Mouse (Mus musculus) left cerebral cortex, postnatal 25 days (tissue): Measurements from ENCODE around the gene Mgat4a. TPM values are rescaled to one million over a fixed set of nuclear protein-coding genes. Genes with fewer than 3 reads are reported as not detected.

Source experiments
- DNase-seq, 2 experiments: peaks; one replicate each; pipeline ENCODE4 v3.0.0; 2022; ENCODE audit warnings: low spot score in 2 of 2, mixed read lengths in 1 of 2
- intact Hi-C: fragments of 180-260 bp; cut with DNase I; formaldehyde crosslinking; loops from one replicate; pipeline ENCODE4 v1.15.1; 2025
- total RNA-seq, 2 experiments: library from RNA; stranded (reverse); gene quantifications; 2 replicates each; pipeline ENCODE4 v1.2.3; 2021

Gene Mgat4a
- total RNA-seq, 2 experiments from 2014 or later, result 29.4 to 33.0 TPM

- DNase-seq, result peak in 1 of 2 experiments; percentile 43
- intact Hi-C loops, result no loop called here
Observed at GRCm38 (mm10) chr1:37419420-37419819, 121.4 kb downstream of the Mgat4a start.

- intact Hi-C loops, result no loop called here
- no peak for DNase-seq
Observed at GRCm38 (mm10) chr1:37415394-37415793, 125.4 kb downstream of the Mgat4a start.

GRCm38 (mm10) chr1:37409647-37410046, 131.2 kb downstream of the Mgat4a start:
- DNase-seq, result no peak
- intact Hi-C loops, result no loop called here

GRCm38 (mm10) chr1:37408678-37409077, 132.1 kb downstream of the Mgat4a start:
- no peak for DNase-seq
- intact Hi-C loops, result no loop called here

- DNase-seq, result no peak
- intact Hi-C loops, result no loop called here
Observed at GRCm38 (mm10) chr1:37408059-37408458, 132.8 kb downstream of the Mgat4a start.

GRCm38 (mm10) chr1:37407228-37407627, 133.6 kb downstream of the Mgat4a start:
- intact Hi-C loops, result no loop called here
- no peak for DNase-seq

- DNase-seq, result no peak
- intact Hi-C loops, result no loop called here
Observed at GRCm38 (mm10) chr1:37405137-37405536, 135.7 kb downstream of the Mgat4a start.

GRCm38 (mm10) chr1:37401687-37402086, 139.1 kb downstream of the Mgat4a start:
- intact Hi-C loops, result loop anchor here (2.0 kb wide), 1 partner anchor 129 kb away; no protein-coding TSS in a partner anchor
- DNase-seq, result peak; percentile 51 to 64

- intact Hi-C loops, result loop anchor here (2.0 kb wide), 1 partner anchor 127 kb away; no protein-coding TSS in a partner anchor
- DNase-seq, result no peak
Observed at GRCm38 (mm10) chr1:37399734-37400133, 141.1 kb downstream of the Mgat4a start.

GRCm38 (mm10) chr1:37398961-37399360, 141.9 kb downstream of the Mgat4a start:
- intact Hi-C loops, result no loop called here
- DNase-seq, result no peak

- DNase-seq, result no peak
- intact Hi-C loops, result no loop called here
Observed at GRCm38 (mm10) chr1:37396481-37396880, 144.3 kb downstream of the Mgat4a start.

- peak; percentile 30 to 63 for DNase-seq
- intact Hi-C loops, result no loop called here
Observed at GRCm38 (mm10) chr1:37393174-37393573, 147.6 kb downstream of the Mgat4a start.

Other genes starting within 250 kb of the Mgat4a start
- 100 to 1,000 TPM; 195 to 196 TPM for gene Inpp4a, start 241.2 kb downstream of the Mgat4a start, total RNA-seq
- 10 to 100 TPM; 58.0 to 62.3 TPM for gene Coa5, start 110.9 kb downstream of the Mgat4a start, total RNA-seq
- 10 to 100 TPM; 57.3 to 63.6 TPM for gene Unc50, start 110.9 kb downstream of the Mgat4a start, total RNA-seq
- 100 to 1,000 TPM; 242 to 262 TPM for gene 2010300C02Rik, start 179.1 kb upstream of the Mgat4a start, total RNA-seq